Mouse (Mus musculus): ENCODE data around the gene Dtnbp1. TPM values are rescaled to one million over a fixed set of nuclear protein-coding genes. Genes with fewer than 3 reads are reported as not detected.

Dtnbp1 gene
- polyA plus RNA-seq, 1 experiment from 2014 or later: 61.1 TPM

DNA sequence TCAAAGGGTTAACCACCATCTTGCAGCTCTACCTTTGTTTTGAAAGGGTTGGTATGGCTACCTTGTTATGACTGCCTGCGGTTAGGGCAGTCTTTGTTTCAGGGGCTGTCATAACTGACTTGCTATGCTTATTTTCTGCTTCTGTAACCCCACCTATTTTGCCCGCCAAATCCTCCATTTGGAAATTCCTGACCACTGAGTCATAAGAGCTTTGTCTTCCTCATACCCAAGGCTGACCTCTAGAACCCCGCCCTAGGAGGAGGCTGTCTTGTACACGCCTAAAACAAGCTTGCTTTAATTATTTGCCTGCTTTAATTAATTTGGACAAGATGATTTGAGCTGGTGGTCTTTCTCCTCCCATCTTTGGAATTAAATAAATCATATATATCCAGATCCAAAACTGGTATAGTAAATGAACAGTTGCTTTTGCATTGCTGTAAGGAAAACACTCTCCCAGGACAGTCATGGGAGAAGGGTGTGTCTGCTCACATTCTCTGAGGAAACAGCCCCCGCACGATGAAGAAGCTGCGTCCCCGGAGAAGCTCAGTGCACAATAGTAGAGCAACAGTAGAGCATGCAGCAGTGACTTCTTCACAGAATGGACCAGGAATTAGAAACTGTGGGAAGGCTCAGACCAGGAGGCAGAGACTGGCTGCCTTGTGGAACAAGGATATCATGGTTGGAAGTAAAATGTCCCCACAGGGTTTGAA is 62.5 kb downstream of the Dtnbp1 start:
- Histone ChIP-seq H3K27ac (peak overlapping the region; percentile 13; the same call in 1 of the 2 replicates), H3K9ac (no peak overlapping the region), H3K9me3 (no peaks in the 10 kb centered on the region), H3K4me2 (no peak overlapping the region), H3K4me3 (replicated peaks) (no peak overlapping the region), H3K4me1 (no peaks in the 10 kb centered on the region), H3K27me3 (replicated peaks) (no peaks in the 10 kb centered on the region), H3K36me3 (no peaks in the 10 kb centered on the region)
- ATAC-seq (ENCODE audit: insufficient read depth, low FRiP score, low read depth): no peak; the same call in 1 of the 2 replicates
- 55% methylated on average over 8 of the region's 8 CpGs for WGBS

DNA sequence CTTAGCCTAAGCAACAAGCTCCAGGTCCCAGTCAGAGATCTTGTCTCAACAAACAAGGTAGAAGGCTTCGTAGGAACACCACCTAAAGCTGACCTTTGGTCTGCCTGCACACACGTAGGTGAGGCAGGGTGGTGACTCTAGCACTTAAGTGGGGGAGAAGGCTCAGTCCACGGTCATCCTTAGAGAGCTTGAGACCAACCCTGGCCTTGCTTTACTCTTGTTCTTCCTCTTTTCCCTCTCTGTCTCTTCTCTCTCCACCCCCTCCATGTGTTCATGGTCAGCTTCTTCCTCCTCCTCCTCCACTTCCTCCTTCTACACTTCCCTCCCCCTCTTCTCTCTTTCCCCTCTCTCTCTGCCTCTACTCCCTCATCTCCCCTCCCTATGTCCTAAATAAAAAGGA is 64.3 kb downstream of the Dtnbp1 start:
- ATAC-seq (ENCODE audit: insufficient read depth, low FRiP score, low read depth): no peak
- WGBS: 65% methylated on average over 3 of the region's 3 CpGs
- H3K27ac ChIP-seq: no peak overlapping the region

GRCm38 (mm10) chr13:44933575-44933974 is 68.4 kb downstream of the Dtnbp1 start:
- H3K4me2 ChIP-seq: no peak overlapping the region
- no peak overlapping the region for H3K9ac ChIP-seq
- no peaks in the 10 kb centered on the region for H3K9me3 ChIP-seq
- H3K4me1 ChIP-seq: peaks cover 9% of the 10 kb centered on the region; the same call in 1 of the 2 replicates
- no peaks in the 10 kb centered on the region for H3K27me3 ChIP-seq (replicated peaks)
- 52% methylated on average over 7 of the region's 7 CpGs for WGBS
- no peak overlapping the region for H3K4me3 ChIP-seq (replicated peaks)
- no peak for ATAC-seq (ENCODE audit: insufficient read depth, low FRiP score, low read depth)
- H3K27ac ChIP-seq: no peak overlapping the region
- no peaks in the 10 kb centered on the region for H3K36me3 ChIP-seq

More for the DNA sequence above, 64.3 kb downstream of the Dtnbp1 start:
- H3K4me2 ChIP-seq: no peak overlapping the region
- H3K4me1 ChIP-seq: peaks cover 5% of the 10 kb centered on the region; the same call in 1 of the 2 replicates
- no peaks in the 10 kb centered on the region for H3K27me3 ChIP-seq (replicated peaks)
- H3K36me3 ChIP-seq: no peaks in the 10 kb centered on the region
- no peak overlapping the region for H3K4me3 ChIP-seq (replicated peaks)
- no peaks in the 10 kb centered on the region for H3K9me3 ChIP-seq
- no peak overlapping the region for H3K9ac ChIP-seq

DNA sequence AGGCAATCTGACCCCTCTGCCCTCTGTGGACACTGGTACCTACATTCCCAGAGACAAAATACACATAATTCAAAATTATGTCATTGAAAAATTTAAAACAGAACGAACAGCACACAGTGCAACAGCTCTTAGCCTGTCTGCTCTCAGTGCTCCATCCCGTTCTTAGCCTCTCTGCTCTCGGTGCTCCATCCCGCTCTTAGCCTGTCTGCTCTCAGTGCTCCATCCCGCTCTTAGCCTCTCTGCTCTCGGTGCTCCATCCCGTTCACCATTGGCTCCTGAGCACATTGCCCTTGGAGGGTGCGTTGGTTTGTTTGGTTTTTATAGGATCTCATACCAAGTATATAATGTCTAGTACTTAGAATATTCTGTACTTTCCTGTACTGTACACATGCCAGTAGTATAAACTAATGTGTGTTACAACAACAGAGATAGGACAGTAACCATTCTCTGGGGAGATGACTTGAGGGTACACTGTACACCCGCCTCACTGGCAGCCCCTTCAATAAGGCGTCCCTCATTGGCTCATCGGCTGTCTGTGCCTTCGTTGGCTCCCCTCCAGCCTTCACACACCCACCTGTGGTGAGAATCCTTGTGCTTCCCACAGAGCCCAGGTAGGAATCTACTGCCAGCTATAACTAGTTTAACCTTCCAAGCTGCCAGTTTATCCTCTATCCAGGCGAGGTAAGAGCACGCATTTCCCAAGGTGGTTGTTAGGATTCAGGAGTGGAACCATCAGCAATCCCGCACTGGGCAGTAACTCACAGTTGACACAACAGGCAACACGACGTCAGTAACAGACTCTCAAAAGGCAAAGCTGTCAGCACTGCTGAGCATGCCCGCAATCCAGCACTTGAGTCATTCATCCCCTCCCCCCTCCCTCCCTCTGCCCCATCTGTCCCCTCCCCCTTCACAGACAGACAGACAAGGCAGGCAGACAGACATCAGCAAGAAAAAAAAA is 69.4 kb downstream of the Dtnbp1 start:
- Histone ChIP-seq H3K4me3 (replicated peaks) (no peak overlapping the region), H3K4me2 (no peak overlapping the region), H3K4me1 (peaks cover 9% of the 10 kb centered on the region; the same call in 1 of the 2 replicates), H3K27me3 (replicated peaks) (no peaks in the 10 kb centered on the region), H3K36me3 (no peaks in the 10 kb centered on the region), H3K9me3 (no peaks in the 10 kb centered on the region), H3K27ac (no peak overlapping the region), H3K9ac (no peak overlapping the region)
- WGBS: 70% methylated on average over 18 of the region's 18 CpGs
- no peak for ATAC-seq (ENCODE audit: insufficient read depth, low FRiP score, low read depth)

GRCm38 (mm10) chr13:44926311-44926710 is 75.6 kb downstream of the Dtnbp1 start:
- Histone ChIP-seq H3K4me3 (replicated peaks) (no peak overlapping the region), H3K36me3 (peaks cover 20% of the 10 kb centered on the region; the same call in 1 of the 2 replicates), H3K9me3 (no peaks in the 10 kb centered on the region), H3K27me3 (replicated peaks) (no peaks in the 10 kb centered on the region), H3K9ac (no peak overlapping the region), H3K27ac (no peak overlapping the region), H3K4me1 (no peaks in the 10 kb centered on the region), H3K4me2 (no peak overlapping the region)
- 79% methylated on average over 2 of the region's 2 CpGs for WGBS
- no peak for ATAC-seq (ENCODE audit: insufficient read depth, low FRiP score, low read depth)

DNA sequence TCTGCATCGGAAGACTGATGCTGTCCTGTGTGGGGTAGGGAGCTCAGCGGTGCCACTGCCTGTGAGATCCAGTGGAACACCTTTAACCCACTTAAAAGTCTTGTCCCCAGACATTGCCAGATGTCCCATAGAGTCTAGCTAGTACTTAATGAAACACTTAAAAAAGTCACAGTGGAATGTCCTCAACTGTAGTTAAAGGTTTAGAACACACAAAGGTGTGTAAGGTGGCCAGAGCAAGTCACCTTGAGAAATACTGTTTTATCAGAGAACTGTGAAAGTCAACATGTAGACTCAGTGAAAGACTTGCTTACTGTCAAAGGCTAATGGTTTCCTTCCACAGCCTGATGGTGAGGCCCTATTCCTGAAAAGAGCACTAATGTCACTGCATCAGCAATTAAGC is 76.8 kb downstream of the Dtnbp1 start:
- no peak overlapping the region for H3K27ac ChIP-seq
- H3K27me3 ChIP-seq (replicated peaks): no peaks in the 10 kb centered on the region
- no peak overlapping the region for H3K4me2 ChIP-seq
- WGBS: 88% methylated on average over 2 of the region's 2 CpGs
- ATAC-seq (ENCODE audit: insufficient read depth, low FRiP score, low read depth): peak; percentile 31; the same call in 1 of the 2 replicates
- no peak overlapping the region for H3K4me3 ChIP-seq (replicated peaks)
- H3K9ac ChIP-seq: no peak overlapping the region
- H3K9me3 ChIP-seq: no peaks in the 10 kb centered on the region
- H3K4me1 ChIP-seq: no peaks in the 10 kb centered on the region
- peaks cover 22% of the 10 kb centered on the region; the same call in 1 of the 2 replicates for H3K36me3 ChIP-seq

- ATAC-seq (ENCODE audit: insufficient read depth, low FRiP score, low read depth): no peak
- Histone ChIP-seq H3K4me1 (no peaks in the 10 kb centered on the region), H3K36me3 (peaks cover 31% of the 10 kb centered on the region), H3K9me3 (no peaks in the 10 kb centered on the region), H3K27me3 (replicated peaks) (no peaks in the 10 kb centered on the region), H3K27ac (no peak overlapping the region), H3K4me3 (replicated peaks) (no peak overlapping the region), H3K4me2 (no peak overlapping the region), H3K9ac (no peak overlapping the region)
- 91% methylated on average over 3 of the region's 3 CpGs for WGBS
Observed at GRCm38 (mm10) chr13:44924042-44924441, 77.9 kb downstream of the Dtnbp1 start.

DNA sequence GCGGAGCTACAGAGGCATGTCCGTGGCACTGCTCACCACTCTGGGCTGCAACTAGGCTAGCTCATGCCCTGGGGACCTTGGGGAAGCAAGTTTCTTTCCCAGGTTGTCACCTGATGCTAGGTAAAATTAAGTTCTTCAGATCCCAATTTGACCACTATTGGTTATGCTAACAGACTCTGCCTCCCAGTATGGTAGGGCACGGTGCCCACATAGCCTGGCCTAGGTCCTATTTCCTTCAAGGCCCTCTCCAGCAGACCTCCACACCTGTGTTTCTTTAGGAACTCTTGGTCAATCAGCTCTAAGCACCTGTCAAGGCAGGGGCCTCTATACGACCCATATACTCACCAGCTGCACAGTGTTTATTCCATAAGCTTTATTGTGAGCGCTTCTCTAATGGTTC is 80.2 kb downstream of the Dtnbp1 start:
- Histone ChIP-seq H3K4me2 (no peak overlapping the region), H3K9ac (no peak overlapping the region), H3K9me3 (no peaks in the 10 kb centered on the region), H3K36me3 (peaks cover 53% of the 10 kb centered on the region), H3K4me3 (replicated peaks) (no peak overlapping the region), H3K27me3 (replicated peaks) (no peaks in the 10 kb centered on the region), H3K27ac (no peak overlapping the region), H3K4me1 (no peaks in the 10 kb centered on the region)
- 84% methylated on average over 5 of the region's 5 CpGs for WGBS
- ATAC-seq (ENCODE audit: insufficient read depth, low FRiP score, low read depth): no peak

GRCm38 (mm10) chr13:44921095-44921494 is 80.9 kb downstream of the Dtnbp1 start:
- ATAC-seq (ENCODE audit: insufficient read depth, low FRiP score, low read depth): no peak

DNA sequence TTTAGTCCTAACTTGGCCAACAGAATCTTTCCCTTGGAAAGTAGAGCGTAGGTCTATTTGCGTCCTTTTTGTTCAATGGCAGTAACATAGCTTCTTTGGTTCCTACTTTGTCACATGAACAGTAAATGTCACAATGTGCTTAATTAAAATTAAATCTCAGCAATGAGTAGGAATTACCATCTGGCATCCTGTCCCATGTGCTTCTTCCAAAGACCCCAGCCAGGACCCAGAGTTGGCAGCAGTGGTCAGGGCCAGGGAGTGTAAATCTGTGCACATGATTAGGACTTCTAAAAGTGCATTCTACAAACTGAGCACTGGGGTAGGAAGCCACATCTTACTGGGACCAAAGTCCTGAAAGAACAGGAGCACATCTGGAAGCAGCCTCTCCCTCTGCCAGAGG is 83.7 kb downstream of the Dtnbp1 start:
- ATAC-seq (ENCODE audit: insufficient read depth, low FRiP score, low read depth): no peak
- Histone ChIP-seq H3K4me1 (no peaks in the 10 kb centered on the region), H3K27ac (no peak overlapping the region), H3K36me3 (peaks cover 56% of the 10 kb centered on the region), H3K9me3 (no peaks in the 10 kb centered on the region), H3K4me2 (no peak overlapping the region), H3K9ac (no peak overlapping the region), H3K27me3 (replicated peaks) (no peaks in the 10 kb centered on the region), H3K4me3 (replicated peaks) (no peak overlapping the region)
- WGBS: 98% methylated on average over 2 of the region's 2 CpGs

More at GRCm38 (mm10) chr13:44921095-44921494, 80.9 kb downstream of the Dtnbp1 start:
- H3K4me3 ChIP-seq (replicated peaks): no peak overlapping the region
- no peak overlapping the region for H3K4me2 ChIP-seq
- no peak overlapping the region for H3K27ac ChIP-seq
- H3K4me1 ChIP-seq: no peaks in the 10 kb centered on the region
- peaks cover 59% of the 10 kb centered on the region for H3K36me3 ChIP-seq
- H3K9ac ChIP-seq: no peak overlapping the region
- H3K9me3 ChIP-seq: no peaks in the 10 kb centered on the region
- H3K27me3 ChIP-seq (replicated peaks): no peaks in the 10 kb centered on the region
- WGBS: 66% methylated on average over 10 of the region's 10 CpGs

DNA sequence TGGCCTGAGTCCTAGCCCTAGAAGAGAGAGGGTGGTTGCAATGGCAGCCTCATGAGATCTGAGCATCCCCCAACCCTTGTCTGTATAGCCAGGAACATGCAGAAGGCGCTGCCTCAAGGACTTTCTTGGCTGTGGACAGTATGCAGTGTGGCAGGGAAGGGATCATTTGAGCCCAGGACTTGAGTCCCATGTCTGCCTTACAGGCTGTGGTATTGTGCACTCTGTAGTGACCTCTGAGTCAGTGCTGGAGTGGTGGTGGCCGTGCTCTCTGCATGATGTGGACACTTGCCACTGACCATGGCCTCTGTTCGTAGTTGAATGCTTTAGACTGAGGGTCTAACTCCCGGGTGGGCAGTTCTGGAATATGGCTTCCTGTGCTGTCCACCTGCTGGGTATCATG is 84.7 kb downstream of the Dtnbp1 start:
- Histone ChIP-seq H3K36me3 (peaks cover 56% of the 10 kb centered on the region), H3K4me2 (no peak overlapping the region), H3K4me1 (no peaks in the 10 kb centered on the region), H3K4me3 (replicated peaks) (no peak overlapping the region), H3K27me3 (replicated peaks) (no peaks in the 10 kb centered on the region), H3K27ac (no peak overlapping the region), H3K9ac (no peak overlapping the region), H3K9me3 (no peaks in the 10 kb centered on the region)
- ATAC-seq (ENCODE audit: insufficient read depth, low FRiP score, low read depth): no peak
- WGBS: 95% methylated on average over 4 of the region's 4 CpGs

GRCm38 (mm10) chr13:44915945-44916344 is 86.0 kb downstream of the Dtnbp1 start:
- Histone ChIP-seq H3K27ac (no peak overlapping the region), H3K9me3 (no peaks in the 10 kb centered on the region), H3K4me3 (replicated peaks) (no peak overlapping the region), H3K36me3 (peaks cover 47% of the 10 kb centered on the region), H3K4me2 (no peak overlapping the region), H3K4me1 (no peaks in the 10 kb centered on the region), H3K27me3 (replicated peaks) (no peaks in the 10 kb centered on the region), H3K9ac (no peak overlapping the region)
- WGBS: 58% methylated on average over 4 of the region's 4 CpGs
- no peak for ATAC-seq (ENCODE audit: insufficient read depth, low FRiP score, low read depth)
